Mouse (Mus musculus) lung, postnatal 10 days (tissue): ENCODE measurements around the gene Edf1.
"Not testable (repeated sequence)": the region's sequence is repeated elsewhere in the genome, so short reads cannot be mapped to it uniquely, and the experiment has no call there.

ENCODE experiments used
- DNase-seq: peaks from one replicate; pipeline ENCODE4 v3.0.0; 2021

The Edf1 gene

DNA sequence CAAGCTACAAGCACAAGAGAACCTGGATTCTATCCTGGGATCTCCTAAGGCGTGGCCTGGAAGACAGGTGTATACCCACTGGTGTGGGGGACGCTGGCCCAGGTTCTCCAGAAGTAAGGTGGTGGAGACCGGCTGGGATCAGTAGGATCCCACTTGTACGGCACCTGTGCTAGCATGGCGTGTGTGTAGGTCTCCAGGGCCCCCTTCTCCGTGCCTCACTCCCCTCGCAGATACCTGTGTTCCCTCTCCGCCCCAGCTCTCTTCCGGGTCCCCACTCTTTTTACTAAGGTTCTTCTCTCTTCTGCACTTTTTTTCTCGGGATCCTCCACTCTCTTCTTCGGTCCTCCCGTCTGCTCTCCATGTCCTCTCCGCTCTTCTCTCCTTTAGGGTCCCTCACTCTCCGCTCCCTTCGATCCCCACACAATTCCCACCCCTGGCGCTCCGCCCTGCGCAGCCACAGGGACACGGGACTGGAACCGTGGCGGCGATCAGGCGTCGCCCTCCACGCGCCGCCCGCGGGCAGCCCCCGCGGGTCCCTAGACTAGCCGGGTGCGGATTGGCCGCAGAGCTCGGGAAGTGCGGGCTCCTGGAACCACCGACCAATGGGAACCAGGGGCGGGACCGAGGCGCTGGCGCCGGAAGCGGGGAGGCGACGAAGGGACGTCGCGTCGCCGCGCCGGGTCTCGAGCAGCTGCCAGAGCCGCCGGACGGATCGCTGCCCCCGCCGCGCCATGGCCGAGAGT, at the start of gene Edf1:
Edf1 (plus strand) TSS at position 627 of the 743 bp plus-strand sequence.
- DNase-seq = peak; percentile 97

DNA sequence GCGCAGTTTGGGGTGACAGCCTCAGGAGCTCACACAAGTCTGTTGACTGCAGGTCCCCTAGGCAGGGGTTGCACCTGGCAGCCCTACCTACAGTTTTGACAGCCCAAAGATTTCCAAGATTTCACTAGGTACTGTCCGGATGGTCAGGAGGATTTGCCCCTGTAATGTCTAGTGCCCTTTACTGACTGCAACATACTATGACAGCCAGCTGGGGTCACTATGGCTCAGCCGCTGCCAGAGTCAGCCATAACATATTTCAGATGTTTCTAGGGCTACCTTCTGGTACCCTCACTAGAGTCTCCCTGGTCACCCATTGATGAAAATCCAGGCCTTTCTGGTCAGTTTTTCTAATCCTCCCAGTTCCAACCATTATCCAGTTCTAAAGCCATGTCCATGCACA, 47.7 kb upstream of the Edf1 start:
- DNase-seq = no peak

DNA sequence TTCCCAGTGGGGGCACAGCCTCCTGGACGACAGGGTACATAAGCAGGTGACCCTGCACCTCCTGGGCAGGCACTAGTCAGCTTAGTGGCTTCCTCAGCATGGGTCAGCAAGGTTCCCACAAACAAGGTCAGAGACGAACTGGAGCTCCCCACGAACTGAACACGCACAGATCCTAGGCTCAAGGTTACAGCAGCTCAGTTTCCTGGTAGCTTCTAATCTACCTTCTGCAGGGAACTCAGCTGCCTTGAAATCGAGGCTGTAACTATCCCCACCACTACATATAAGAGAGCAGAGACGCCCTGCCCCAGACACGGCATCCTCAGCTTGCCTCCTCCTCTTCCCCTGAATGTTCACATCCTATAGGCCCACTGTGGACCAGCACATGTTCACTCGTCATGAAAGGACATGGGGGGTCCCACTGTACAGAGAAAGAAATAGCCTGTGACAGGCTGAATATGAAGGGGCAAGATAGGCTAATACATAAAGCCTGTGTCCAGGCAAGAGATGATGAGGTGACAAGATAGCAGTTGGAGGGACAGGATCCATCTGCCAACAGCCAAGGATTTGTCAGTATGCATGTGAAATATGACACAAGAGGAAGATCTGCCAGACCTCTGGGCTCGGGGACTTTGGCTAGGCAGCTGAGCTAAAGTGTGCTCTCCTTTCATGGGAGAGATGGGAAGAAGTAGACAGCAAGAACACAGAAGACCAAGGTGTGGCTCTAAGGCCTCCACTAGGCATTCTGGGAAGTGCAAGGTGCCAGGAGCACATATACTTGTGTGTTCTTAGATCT, 30.9 kb upstream of the Edf1 start:
- no peak for DNase-seq

DNA sequence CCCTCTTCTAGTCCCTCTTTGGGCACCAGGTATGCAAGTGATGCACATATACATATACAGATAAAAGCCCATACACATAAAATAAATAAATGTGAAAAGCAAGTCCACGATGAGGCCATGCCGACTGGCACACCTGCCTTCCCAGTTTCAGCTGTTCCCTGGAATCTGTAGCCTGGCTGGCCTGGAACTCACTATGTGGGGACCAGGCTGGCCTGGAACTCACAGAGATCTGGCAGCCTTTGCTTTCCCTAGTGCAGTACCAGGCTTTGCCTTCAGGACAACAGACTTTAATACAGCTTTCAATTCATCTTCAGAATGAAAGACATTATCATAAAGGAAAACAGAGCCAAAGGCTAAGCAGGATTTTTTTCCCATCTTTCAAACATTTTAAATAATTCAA, 23.9 kb upstream of the Edf1 start:
- DNase-seq = no peak

DNA sequence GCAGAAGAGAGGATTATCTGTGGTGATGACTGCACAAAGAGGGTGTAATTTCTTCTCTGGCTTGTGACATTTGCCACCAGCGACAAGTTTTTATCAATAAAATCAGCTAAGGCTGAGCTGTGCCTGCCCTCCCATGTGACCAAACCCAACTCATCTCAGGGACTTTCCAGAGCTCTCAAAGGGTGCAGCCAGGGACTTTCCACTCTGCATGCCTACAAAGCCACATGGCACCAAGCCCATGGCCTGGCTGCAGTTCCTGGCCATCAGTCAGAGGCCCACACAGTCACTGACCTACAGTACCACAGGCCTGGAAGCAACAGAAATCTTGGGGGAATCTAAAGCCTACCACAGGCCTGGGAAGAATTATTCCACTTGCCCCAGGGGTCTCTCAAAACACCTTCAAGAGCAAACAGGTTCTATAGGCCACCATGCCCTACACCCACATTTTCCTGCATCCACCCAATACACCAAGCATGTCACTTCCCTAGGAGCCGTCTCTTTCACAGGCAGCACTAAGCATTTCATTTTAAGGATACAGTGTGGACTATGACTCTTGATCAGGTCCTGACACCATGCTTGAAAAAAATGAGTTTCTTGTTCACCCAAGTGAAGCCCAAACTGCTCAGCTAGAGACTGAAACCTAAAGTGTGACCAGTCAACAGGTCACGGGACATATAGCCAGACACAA, 23.3 kb upstream of the Edf1 start:
- peak; percentile 80 for DNase-seq

DNA sequence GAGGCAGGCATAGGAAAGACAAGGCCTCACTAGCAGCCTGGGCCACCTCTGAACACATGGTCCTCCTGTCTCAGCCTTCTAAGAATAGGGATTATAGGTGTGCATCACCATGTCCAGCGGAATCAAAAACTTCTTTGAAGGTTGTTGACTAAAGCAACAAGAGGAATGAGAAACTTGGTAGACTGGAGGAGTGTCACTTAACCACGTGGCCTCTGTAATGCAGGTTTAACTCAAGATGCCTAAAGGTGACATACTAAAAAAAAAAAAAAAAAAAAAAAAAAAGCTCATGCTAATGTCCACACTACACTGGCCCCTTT, 22.8 kb upstream of the Edf1 start:
- no peak for DNase-seq

DNA sequence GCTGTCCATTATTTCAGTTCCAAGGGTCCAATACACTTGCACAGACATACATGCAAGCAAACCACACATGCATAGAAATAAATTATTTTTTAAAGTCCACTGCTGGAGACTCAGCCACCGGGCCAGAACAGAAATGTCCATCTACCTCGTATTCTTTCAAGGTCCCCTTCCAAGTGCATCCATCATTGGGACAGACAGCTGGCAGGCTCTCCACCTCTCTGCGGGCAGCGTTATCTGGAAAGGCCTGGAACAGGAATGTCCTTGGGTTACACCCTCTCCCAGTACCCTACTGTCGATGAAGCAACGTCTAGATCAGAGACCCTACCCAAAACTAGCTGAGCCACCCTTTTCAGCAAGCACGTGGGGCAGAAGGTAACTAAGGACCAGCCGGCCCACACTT, 21.1 kb upstream of the Edf1 start:
- no peak for DNase-seq

DNA sequence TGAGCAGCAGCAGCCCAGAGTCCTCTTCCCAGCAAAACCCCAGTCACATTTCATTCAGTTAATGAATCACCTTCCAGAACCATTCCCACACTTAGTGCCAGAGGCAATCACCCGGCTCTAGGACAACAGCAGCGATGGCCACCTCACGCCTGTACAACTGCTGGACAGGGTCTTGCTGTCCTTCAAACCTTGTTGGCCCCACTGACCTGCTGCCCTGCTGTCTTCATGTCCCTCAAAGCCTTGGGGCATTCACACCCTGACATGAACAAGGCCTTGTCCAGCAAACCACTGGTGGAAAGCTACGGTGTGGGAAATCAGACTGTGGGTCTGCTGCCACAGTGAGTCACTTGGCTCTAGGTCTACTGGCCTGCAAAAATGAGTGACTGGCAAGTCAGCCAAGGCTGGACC, 17.1 kb upstream of the Edf1 start:
- DNase-seq = no peak

DNA sequence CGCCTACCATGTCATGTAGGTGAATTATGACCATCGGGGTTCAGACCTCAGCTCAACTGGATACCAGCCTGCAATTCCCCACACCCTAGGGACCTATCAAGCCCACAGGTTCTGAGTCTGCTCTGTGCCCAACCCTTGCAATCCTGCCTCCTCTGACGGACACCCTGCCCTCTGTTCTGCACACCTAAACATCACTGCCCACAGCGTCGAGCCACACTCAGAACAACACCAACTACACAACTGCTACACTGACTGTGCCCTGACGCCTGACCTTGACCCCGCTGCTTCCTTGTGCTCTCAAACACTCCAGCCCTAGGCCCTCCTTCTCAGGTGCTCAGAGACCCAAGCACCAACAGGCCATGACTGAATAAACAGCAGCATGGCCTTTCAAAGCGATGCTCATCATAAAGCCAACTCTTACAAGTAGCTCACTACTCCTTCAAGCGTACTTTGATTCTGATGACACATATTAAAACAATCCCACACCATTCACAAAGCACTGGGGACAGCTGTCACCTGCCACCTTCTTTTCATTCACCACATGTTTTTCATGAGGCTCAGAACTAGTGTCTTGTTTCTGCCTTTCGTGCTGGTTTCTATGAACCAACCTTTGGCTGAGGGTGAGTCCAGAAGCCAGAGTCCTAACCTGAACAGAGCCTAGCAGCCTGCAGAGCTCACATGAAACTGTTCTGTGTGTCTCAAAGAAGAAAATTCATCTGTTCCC, 15.8 kb upstream of the Edf1 start:
- DNase-seq = no peak

DNA sequence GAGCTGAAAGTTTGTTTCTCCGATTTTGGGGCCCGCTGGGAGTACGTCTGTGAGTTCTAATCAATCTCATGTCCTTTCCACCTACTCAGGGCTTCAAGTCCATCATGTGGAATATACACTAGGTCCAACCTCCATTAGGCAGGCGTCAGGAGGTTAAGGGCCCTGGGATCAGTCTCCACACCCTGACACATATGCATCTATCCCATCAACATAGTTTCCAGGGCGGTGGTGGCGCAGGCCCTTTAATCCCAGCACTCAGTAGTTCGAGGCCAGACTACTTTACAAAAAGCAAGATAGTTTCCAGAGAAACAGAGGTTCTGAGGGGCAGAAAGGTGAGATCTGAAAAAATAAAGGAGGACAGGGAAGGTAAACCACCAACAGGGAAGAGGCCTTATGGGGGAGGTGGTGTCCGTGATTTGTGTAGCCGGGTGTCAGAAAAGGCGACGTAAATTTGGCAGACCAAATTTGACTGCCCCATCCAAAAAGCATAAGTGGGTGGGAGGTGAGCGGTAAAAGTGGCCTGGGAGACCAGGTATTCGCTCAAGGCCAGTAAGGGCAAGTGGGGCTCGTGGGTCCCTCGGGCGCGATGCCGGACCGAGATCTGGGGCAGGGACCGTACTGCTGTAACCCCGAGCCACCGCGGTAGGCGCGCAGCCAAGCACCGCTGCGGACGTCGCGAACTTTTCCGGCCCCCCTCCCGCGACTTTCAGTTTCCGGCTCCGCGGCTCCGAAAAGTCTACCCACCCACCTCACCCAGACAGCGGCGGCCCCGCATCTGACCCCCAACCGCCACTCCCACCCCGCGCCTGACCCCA, 11.4 kb upstream of the Edf1 start:
- DNase-seq = peak; percentile 90

DNA sequence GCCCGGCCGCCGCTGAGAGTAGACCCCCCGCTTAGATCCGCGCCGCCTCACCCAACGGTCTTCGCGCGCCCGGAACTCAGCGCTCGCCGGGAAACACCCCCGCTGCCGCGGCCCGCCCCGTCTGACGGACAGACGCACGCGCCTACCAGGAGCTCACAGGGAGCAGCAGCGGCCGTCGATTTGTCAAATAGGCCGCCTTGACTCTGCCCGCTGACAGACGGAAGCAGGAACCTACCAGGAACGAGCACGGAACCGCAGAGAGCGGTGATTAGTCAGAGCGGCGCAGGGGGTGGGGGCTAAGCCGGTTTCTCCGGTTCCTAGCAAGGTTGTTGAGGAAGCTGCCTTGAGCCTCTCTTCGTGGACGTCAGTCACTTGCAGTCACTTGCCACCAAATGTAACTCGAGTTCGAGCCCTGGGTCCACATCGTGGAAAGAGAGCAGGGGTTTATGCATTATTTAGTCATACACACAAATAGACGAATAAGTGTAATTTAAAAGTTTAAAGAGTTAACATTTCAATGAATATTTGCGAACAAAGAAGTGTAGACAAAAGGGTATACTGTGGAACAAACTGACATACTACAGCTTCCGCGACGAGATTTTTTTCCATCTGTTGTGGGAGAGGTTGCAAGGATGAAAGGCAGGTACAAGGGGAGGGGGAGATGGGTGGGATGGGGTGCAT, 10.7 kb upstream of the Edf1 start, which contains the start of gene Traf2:
Traf2 (minus strand) TSS at position 130 of the 681 bp plus-strand sequence.
- DNase-seq = peak; percentile 99

DNA sequence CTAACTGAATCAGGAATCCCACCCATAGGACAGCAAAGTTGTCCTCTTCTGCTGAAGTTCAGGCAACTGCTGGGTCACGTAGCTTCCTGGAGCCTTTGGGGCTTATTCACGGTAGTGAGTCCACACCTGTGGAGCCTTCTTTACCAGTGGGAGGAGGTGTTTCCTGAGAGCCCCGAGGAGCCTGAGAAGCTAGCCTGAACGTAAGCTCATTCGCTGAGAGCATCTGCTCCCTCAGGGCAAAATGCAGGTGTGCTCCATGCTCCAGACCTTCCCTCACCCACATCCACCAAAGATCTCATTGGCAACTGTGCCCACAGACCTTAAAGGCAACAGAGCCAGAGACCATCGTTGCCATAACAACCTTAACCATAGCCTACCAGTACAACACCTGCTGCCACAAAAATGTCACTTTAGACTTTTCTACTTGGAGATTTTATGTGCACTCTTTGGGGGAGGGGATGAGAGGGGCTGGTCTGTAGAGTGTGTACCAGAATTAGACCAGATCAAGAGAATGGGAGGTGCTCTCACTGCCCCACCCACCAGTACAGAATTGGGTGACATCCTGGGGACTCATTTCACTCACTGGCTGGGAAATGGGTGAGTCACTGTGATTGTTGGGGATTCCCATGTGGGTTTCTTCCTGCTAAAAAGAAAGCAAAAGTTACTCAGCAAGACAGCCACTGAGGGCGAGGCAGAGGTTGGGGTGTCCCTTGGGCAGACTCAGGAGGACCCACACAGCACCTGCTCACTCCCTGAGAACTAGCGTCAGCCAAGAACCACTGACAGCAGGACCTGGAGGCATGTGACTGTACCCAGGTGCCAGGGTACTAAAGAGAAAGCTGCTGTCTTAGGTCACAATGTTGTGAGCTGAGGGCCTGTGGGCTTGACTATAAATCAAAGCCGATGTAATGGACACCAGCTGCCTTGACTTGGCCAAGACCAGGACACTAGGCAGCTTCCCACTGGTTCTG, 8.3 kb upstream of the Edf1 start:
- DNase-seq = no peak

DNA sequence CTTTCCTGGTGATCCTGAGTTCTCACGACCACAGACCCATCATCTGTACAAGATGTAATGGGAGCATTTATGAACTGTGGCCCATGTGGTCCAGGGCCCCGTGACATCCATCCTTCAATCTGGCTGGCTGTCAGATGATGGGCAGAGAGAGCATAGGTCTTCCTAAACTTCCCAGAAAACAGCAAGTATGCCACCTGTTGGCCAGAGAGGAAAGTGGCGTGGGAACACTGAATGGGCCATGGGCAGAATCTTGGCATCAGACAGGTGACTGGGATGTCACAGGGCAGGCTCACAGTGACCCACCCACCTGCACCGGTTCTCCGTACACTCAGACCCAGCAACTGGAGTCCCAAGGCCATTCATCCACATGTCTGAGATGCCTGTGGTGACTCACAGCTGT, 6.5 kb upstream of the Edf1 start:
- DNase-seq = peak; percentile 70

DNA sequence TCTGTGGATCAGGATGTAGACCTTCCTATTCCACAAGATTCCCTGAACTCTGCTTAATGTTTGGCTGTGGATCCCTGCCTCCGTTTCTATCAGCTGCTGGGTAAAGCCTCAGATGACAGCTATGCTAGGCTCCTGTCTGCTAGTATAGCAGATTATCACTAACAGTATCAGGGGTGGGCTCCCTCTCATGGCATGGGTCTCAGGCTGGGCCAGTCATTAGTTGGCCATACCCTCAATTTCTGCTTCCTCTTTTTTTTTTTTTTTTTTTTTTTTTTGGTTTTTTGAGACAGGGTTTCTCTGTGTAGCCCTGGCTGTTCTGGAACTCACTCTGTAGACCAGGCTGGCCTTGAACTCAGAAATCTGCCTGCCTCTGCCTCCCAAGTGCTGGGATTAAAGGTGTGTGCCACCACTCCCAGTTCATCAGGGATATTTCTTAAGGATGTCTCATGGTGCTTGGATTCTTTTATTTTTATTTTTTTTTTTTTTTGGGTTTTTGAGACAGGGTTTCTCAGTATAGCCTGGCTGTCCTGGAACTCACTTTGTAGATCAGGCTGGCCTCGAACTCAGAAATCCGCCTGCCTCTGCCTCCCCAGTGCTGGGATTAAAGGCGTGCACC, 4.4 kb upstream of the Edf1 start:
- not testable (repeated sequence) for DNase-seq

DNA sequence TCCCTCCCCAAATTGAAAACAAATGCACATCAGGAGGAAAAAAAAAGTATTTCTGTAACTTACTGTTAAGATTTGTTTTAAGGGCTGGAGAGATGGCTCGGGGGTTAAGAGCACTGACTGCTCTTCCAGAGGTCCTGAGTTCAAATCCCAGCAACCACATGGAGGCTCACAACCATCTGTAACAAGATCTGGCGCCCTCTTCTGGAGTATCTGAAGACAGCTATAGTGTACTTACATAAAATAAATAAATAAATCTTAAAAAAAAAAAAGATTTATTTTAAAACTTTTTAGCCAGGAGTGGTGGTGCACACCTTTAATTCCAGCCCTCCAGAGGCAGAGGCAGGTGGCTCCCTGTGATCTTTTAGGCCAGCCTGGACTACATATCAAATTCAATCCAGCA, 2.2 kb upstream of the Edf1 start:
- DNase-seq = not testable (repeated sequence)

DNA sequence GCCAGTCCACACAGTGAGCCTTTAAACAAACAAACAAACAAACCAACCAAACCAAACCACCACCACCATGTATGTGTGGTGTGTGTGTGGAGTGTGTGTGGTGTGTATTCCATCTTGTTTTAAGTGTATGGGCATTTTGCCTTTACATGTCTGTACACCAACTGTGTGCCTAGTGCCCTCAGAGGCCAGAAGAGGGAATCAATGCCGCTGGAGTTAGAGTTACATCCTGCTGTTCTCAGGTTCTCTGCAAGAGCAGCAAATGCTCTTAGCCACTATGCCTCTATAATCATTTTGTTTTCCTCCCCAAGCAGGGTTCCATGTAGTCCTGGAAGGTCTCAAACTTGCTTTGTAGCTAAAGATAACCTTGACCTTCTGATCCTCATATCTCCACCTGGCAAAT, 1.4 kb upstream of the Edf1 start:
- no peak for DNase-seq

DNA sequence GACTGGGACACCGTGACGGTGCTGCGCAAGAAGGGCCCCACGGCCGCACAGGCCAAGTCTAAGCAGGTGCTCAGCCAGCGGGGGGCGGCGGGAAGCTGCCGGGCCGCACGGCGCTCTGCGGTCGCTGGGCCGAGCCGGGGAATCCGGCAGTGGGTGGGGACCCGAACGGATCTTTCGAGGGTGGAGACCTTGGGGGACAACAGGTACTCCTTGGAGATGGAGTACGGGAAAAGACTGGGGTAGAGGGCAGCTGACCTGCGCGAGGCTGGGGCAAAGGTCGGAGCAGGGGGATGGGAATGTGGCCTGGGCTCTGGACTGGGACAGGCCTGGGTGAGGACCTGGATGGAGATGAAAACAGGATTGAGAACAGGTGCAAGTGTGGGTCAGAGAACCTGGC, 315 bp downstream of the Edf1 start:
- no peak for DNase-seq

DNA sequence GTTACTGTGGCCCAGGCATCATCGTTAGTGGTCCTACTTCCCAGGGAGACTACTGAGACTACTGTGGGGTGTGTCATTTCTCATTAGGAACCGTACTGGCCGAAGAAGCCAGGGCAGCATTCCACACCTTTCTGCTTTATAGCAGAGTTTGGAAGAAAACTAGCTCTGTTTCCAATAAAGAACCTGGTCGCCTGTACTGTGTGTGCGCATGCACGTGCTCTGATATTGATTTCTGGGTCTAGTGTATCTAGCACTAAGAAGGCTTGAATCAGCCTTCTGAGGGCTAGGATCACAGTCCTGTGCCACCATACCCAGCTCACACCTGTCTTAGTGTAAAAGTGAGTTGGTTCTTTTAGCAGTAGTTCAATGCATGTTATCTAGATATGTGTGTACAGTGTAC, 1.1 kb downstream of the Edf1 start:
- DNase-seq = no peak

DNA sequence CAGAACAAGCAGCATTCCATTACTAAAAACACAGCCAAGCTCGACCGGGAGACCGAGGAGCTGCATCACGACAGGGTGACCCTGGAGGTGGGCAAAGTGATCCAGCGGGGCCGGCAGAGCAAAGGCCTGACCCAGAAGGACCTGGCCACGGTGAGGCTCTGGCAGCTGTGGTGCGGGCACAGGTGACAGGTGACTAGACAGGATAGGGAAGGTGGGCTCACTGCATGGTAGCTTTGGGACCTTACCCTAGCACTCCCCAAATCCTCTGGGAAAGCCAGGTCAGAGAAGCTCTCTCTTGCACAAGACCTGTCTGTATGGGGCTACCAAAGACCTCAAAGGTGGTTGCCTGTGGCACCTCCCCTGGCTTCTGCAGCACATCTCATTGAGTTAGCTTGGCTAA, 2.9 kb downstream of the Edf1 start:
- no peak for DNase-seq

DNA sequence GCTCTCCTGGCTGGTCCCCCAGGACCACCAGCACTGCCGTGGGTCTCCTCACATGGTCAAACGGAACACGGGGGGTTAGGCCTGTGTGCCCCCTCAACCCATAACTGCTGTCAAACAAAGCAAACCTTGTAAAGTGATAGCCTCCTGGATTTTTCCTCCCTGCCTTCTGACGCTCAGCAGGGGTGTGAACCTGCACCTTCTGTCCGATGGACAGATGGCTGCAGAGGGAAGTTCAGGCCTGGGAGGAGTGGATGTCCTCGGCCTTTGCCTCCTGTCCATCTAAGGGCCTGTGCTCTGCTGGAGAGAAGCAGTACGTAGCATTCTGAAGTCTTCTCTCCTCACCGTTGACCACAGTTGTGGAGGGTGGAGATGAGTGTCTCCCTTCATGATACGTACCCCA, 4.3 kb downstream of the Edf1 start:
- DNase-seq = no peak
